Mouse (Mus musculus) neural tube, embryonic 12.5 days (tissue): Measurements from ENCODE around the gene Poldip3. TPM values are rescaled to one million over a fixed set of nuclear protein-coding genes. Genes with fewer than 3 reads are reported as not detected.

Source experiments
- ATAC-seq: fragments of 200-750 bp; cut with Nextera tagmentation; 2 replicates; pipeline ENCODE4 v1.8.0; 2017; ENCODE audit warnings: low read depth, mild to moderate bottlenecking, moderate TSS enrichment, moderate library complexity; ENCODE audit not compliant: low FRiP score
- H3K27ac ChIP-seq: fragments of 300-500 bp; sonication (generic); 2 replicates; pipeline ENCODE4 v1.5.1; 2016
- H3K27me3 ChIP-seq: fragments of 300-500 bp; sonication (generic); replicated peaks from 2 replicates; pipeline ENCODE4 v1.6.1; 2016; ENCODE audit warnings: mild to moderate bottlenecking
- H3K36me3 ChIP-seq: fragments of 300-500 bp; sonication (generic); 2 replicates; pipeline ENCODE4 v1.6.1; 2016; ENCODE audit warnings: mild to moderate bottlenecking
- H3K4me1 ChIP-seq: fragments of 300-500 bp; sonication (generic); 2 replicates; pipeline ENCODE4 v1.6.1; 2016
- H3K4me2 ChIP-seq: fragments of 300-500 bp; sonication (generic); replicated peaks from 2 replicates; pipeline ENCODE4 v1.6.1; 2016; ENCODE audit warnings: mild to moderate bottlenecking
- H3K4me3 ChIP-seq: fragments of 300-500 bp; sonication (generic); 2 replicates; pipeline ENCODE4 v1.5.1; 2016
- H3K9ac ChIP-seq: fragments of 300-500 bp; sonication (generic); 2 replicates; pipeline ENCODE4 v1.6.1; 2016; ENCODE audit warnings: mild to moderate bottlenecking
- H3K9me3 ChIP-seq: fragments of 300-500 bp; sonication (generic); 2 replicates; pipeline ENCODE4 v1.6.1; 2016; ENCODE audit warnings: mild to moderate bottlenecking
- WGBS: fragments of 180-500 bp; shearing (Covaris S2); methylation state at CpG from one replicate; pipeline ENCODE4 v1.1.7; 2016; 5-methylcytosine and 5-hydroxymethylcytosine counted together
- polyA plus RNA-seq: library from polyadenylated mRNA; unstranded; fragments of >200 nt; fragmentation: Nextera tagmentation; extraction: Ambion mirVana; gene quantifications from 2 replicates; pipeline ENCODE4 v1.2.1, GENCODE M21; 2016

The Poldip3 gene
- polyA plus RNA-seq = 160 and 168 TPM in 2 replicates

DNA sequence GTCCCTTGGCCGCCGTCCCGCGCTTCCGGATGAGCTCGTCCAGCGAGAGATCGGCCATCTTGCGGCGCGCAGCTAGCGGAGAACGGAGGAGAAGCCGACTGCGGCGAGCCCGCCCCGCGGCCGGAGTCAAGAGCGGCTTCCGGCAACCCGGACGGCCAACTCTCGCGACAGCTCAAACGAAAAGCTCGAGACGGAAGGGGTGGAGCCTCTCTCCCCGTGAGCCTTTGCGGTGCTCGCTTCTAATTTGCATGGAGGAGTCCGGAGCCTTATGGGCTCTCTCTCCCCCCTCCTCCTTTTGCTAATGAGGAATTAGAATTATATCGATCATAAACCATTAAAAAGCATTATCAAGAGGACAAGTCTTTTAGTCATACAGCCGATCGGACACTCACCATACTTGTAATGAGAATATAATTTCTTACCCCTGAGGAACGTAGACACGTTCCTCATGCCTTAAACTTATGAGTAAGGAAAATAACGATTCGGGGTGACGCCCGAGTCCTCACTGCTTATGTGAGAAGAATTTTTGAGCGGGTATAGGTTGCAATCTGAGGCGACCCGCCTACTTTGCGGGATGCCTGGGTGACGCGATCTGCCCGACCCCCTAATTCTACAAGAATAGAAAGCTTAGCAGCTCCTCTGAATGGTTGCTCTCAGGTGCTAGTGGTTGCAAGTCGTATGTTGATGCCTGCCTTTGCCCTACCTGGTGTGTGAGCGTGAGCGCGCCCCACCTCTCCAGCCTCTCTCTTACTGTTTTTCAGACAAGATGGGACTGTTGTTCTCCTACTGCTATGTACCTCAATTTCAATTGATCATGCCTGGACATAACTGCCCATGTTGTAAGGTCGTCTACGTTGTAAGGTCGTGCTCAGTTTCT lies at the start of gene Poldip3:
Gene Poldip3 (minus strand): TSS at position 189 of the 877 bp plus-strand sequence.
- Histone ChIP-seq H3K9me3 (no peaks in the 10 kb centered on the region), H3K36me3 (peaks cover 36% of the 10 kb centered on the region), H3K4me2 (peak within 1 kb of the TSS; percentile 89), H3K27me3 (no peaks in the 10 kb centered on the region), H3K9ac (peak within 1 kb of the TSS; percentile 95), H3K4me1 (peaks cover 12% of the 10 kb centered on the region), H3K4me3 (peak within 1 kb of the TSS; percentile 95), H3K27ac (peak within 1 kb of the TSS; percentile 93)
- peak; percentile 92 for ATAC-seq
- WGBS = under 1% methylated on average over 56 of the region's 56 CpGs

GRCm38 (mm10) chr15:83193413-83193812 lies 44.2 kb upstream of the Poldip3 start:
- Histone ChIP-seq H3K9ac (no peak overlapping the region), H3K4me1 (no peaks in the 10 kb centered on the region), H3K27me3 (no peaks in the 10 kb centered on the region), H3K9me3 (no peaks in the 10 kb centered on the region), H3K4me2 (no peak overlapping the region), H3K4me3 (no peak overlapping the region), H3K36me3 (no peaks in the 10 kb centered on the region), H3K27ac (no peak overlapping the region)
- ATAC-seq = no peak
- 90% methylated on average over 4 of the region's 4 CpGs for WGBS

- no peak for ATAC-seq
- H3K27me3 ChIP-seq = no peaks in the 10 kb centered on the region
- WGBS = 77% methylated on average over 5 of the region's 5 CpGs
Observed at GRCm38 (mm10) chr15:83182351-83182750, 33.2 kb upstream of the Poldip3 start.

GRCm38 (mm10) chr15:83181800-83182330 lies 32.7 kb upstream of the Poldip3 start:
- no peak overlapping the region for H3K27ac ChIP-seq
- no peak for ATAC-seq
- no peaks in the 10 kb centered on the region for H3K4me1 ChIP-seq
- H3K9me3 ChIP-seq = no peaks in the 10 kb centered on the region
- WGBS = 66% methylated on average over 4 of the region's 4 CpGs
- no peaks in the 10 kb centered on the region for H3K36me3 ChIP-seq
- no peak overlapping the region for H3K9ac ChIP-seq
- H3K27me3 ChIP-seq = no peaks in the 10 kb centered on the region
- no peak overlapping the region for H3K4me2 ChIP-seq
- H3K4me3 ChIP-seq = no peak overlapping the region

More at GRCm38 (mm10) chr15:83182351-83182750, 33.2 kb upstream of the Poldip3 start:
- H3K4me2 ChIP-seq = no peak overlapping the region
- H3K9ac ChIP-seq = no peak overlapping the region
- no peaks in the 10 kb centered on the region for H3K9me3 ChIP-seq
- no peak overlapping the region for H3K4me3 ChIP-seq
- no peaks in the 10 kb centered on the region for H3K36me3 ChIP-seq
- no peaks in the 10 kb centered on the region for H3K4me1 ChIP-seq
- H3K27ac ChIP-seq = no peak overlapping the region

DNA sequence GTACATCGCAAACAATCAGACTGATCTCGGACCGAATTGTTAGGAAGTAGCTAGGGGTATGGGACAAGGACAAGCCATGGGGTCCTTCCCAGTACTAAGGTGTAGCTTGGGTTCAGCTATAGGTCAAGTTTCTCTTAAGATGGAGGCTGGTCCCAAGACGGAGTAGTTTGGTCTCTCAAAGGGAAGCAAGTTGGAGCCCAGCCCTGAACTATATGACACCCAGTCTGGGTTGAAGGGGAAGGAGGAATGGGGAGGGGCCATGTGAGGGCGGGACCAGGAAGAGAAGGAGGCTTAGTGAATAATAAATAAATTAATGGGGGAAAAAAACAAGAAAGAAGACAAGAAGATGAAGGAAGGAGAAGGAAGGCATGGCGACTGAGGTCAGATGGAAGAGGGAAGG lies 30.8 kb upstream of the Poldip3 start:
- no peak for ATAC-seq

DNA sequence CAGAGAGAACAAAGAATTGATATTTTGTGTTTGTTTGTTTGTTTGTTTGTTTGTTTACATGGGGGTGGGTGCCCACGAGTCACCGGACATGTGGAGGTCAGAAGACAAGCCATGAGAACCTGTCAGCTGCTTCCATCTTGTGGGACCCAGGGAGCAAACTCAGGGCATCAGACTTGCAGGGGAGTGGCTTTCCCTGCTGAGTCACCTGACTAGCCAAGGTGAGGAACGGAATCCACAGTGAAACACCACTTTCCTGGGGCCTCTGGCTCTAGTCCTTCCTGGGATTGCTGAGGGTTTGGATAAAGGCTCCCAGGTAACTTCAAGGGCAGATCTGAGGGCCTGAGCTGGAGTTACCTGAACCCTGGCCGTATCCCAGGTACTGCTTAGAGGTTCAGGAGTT lies 27.5 kb upstream of the Poldip3 start:
- H3K4me2 ChIP-seq = no peak overlapping the region
- no peak overlapping the region for H3K9ac ChIP-seq
- H3K4me3 ChIP-seq = no peak overlapping the region
- peaks cover 8% of the 10 kb centered on the region for H3K4me1 ChIP-seq
- no peaks in the 10 kb centered on the region for H3K27me3 ChIP-seq
- no peaks in the 10 kb centered on the region for H3K36me3 ChIP-seq
- no peak for ATAC-seq
- WGBS = 86% methylated on average over 4 of the region's 4 CpGs
- no peaks in the 10 kb centered on the region for H3K9me3 ChIP-seq
- H3K27ac ChIP-seq = no peak overlapping the region

More for the DNA sequence above, 30.8 kb upstream of the Poldip3 start:
- Histone ChIP-seq H3K9ac (no peak overlapping the region), H3K27me3 (no peaks in the 10 kb centered on the region), H3K4me3 (no peak overlapping the region), H3K4me1 (no peaks in the 10 kb centered on the region), H3K36me3 (no peaks in the 10 kb centered on the region), H3K27ac (no peak overlapping the region), H3K9me3 (no peaks in the 10 kb centered on the region), H3K4me2 (no peak overlapping the region)
- 85% methylated on average over 6 of the region's 6 CpGs for WGBS

GRCm38 (mm10) chr15:83173914-83174884 lies 25.0 kb upstream of the Poldip3 start:
- Histone ChIP-seq H3K4me3 (no peak overlapping the region), H3K4me2 (no peak overlapping the region), H3K9ac (no peak overlapping the region), H3K27me3 (no peaks in the 10 kb centered on the region), H3K9me3 (no peaks in the 10 kb centered on the region), H3K27ac (no peak overlapping the region), H3K36me3 (no peaks in the 10 kb centered on the region), H3K4me1 (peaks cover 29% of the 10 kb centered on the region)
- 92% methylated on average over 14 of the region's 14 CpGs for WGBS
- ATAC-seq = no peak

DNA sequence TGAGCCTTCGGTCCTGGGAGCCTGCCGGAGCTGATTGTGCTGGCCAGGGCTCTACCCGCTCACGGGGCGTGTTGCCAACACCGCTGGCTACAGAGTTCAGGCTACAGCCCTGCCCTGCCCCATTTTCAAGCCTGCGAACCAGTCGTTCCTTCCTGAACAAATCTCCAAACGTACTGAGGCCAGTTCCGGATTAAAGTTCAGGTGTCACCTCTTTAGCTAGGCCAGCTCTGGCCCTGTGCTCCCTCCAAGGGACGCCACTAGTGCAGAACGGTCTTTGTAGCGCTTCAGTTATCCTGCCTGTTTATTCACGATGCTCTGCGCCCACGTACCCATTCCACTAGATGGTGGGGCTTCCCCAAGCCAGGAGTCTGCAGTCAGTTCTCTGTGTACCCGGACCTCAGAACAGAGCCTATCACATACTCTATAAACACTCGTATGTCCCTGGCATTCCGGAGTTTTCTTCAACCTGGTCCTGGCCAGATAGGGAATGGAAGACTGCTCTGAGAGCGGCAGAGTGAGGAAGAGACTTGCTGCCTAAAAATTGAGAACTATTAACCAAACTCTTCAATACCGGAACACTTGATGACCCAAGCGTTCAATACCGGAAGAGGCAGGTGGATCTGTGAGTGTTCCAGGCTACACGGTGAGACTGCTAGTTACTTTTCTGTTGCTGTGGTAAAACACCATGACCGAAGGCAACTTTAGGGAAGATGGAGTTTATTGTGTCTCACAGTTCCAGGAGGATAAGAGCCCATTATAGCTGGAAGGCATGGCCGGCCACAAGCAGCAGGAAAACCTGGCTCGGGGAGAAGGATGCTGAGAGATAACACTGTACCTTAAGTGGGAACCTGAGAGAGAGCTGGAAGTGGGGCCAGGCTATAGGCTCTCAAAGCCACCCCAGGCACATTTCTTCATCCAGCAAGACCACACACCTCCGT lies 23.6 kb upstream of the Poldip3 start, which contains the start of gene Cyb5r3:
Gene Cyb5r3 (minus strand): TSS at position 101 of the 938 bp plus-strand sequence.
- ATAC-seq = peak; percentile 64; the same call in 1 of the 2 replicates
- H3K9me3 ChIP-seq = no peaks in the 10 kb centered on the region
- H3K27ac ChIP-seq = peak within 1 kb of the TSS; percentile 80
- 37% methylated on average over 28 of the region's 28 CpGs for WGBS
- peak within 1 kb of the TSS; percentile 72 for H3K9ac ChIP-seq
- H3K27me3 ChIP-seq = no peaks in the 10 kb centered on the region
- no peaks in the 10 kb centered on the region for H3K36me3 ChIP-seq
- H3K4me3 ChIP-seq = peak within 1 kb of the TSS; percentile 58
- peak within 1 kb of the TSS; percentile 80 for H3K4me2 ChIP-seq
- H3K4me1 ChIP-seq = peaks cover 29% of the 10 kb centered on the region

DNA sequence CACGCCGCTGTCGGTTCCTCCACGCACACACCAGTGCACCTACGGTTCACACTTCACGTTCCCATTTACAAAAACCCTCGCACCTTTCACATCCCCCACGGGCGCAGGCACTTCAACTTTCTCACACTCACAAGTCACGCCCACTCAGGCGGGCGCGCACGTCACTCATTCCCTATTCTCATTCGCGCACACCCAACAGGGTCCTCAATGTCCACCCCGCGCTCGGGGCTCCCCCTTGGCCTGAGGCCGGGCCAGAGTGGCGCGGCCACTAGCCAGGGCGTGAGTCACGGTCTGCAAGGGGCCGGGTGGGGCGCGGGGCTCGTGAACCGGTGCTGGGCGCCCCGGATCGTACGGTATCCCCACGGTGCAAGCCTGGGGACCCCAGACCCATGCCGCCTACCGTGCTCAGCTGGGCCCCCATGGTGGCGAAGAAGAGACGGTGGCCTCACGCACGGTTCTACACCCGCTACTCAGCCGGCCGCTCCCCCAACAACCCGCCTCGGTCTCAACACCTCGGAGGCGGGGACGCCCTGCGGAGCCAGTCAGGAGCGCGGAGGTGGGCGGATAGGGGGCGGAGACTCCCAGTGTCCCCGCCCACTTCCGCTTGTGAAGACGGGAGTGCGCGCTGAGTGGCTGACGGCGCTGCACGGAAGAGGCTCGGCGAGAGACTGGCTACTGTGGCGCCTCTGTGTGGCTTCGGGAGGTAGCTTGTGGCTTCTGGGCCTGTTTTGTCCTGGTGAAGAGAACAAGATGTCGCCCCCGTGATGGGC lies 22.7 kb upstream of the Poldip3 start:
- Histone ChIP-seq H3K9me3 (no peaks in the 10 kb centered on the region), H3K9ac (peak overlapping the region; percentile 72), H3K4me3 (peak overlapping the region; percentile 58), H3K4me2 (peak overlapping the region; percentile 80), H3K27me3 (no peaks in the 10 kb centered on the region), H3K27ac (peak overlapping the region; percentile 80), H3K4me1 (peaks cover 35% of the 10 kb centered on the region), H3K36me3 (no peaks in the 10 kb centered on the region)
- peak; percentile 95 for ATAC-seq
- WGBS = under 1% methylated on average over 67 of the region's 67 CpGs

DNA sequence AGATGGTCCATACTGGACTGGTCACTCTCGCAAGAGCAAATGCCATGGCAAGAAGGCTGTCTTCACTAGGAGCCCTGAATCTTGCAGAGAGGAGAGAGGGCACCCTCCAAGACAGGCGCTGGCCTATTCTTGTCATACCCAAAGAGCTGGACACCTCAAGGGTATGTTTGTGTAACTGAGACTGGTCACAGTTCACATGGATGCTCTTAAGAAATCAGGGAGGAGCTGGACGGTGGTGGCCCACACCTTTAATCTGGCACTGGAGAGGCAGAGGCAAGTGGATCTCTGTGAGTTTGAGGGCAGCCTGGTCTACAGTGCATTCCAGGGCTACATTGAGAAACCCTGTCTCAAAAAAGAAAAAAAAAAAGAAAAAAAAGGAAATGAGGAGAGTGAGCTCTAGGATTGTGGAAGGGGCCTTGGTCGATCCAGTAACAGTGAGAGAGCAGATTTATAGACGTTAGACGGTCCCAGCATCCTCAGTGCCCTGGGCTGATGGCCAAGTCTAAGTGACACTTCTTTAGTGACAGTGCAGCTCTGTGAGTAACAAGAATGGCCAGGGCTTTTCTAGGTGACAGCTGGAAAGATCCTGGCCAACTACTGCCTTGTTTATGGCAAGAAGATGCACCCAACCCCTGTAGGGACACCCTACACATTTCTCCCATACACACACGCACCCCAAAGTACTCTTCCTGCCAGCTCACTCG lies 21.9 kb upstream of the Poldip3 start:
- H3K9ac ChIP-seq = peak overlapping the region; percentile 72
- peaks cover 35% of the 10 kb centered on the region for H3K4me1 ChIP-seq
- H3K4me2 ChIP-seq = peak overlapping the region; percentile 80
- H3K27ac ChIP-seq = no peak overlapping the region
- ATAC-seq = no peak
- 51% methylated on average over 8 of the region's 8 CpGs for WGBS
- H3K36me3 ChIP-seq = no peaks in the 10 kb centered on the region
- peak overlapping the region; percentile 58 for H3K4me3 ChIP-seq
- no peaks in the 10 kb centered on the region for H3K27me3 ChIP-seq
- H3K9me3 ChIP-seq = no peaks in the 10 kb centered on the region
